ENCODE assay signal across 8 mouse cellular contexts in the genomic region with DNA sequence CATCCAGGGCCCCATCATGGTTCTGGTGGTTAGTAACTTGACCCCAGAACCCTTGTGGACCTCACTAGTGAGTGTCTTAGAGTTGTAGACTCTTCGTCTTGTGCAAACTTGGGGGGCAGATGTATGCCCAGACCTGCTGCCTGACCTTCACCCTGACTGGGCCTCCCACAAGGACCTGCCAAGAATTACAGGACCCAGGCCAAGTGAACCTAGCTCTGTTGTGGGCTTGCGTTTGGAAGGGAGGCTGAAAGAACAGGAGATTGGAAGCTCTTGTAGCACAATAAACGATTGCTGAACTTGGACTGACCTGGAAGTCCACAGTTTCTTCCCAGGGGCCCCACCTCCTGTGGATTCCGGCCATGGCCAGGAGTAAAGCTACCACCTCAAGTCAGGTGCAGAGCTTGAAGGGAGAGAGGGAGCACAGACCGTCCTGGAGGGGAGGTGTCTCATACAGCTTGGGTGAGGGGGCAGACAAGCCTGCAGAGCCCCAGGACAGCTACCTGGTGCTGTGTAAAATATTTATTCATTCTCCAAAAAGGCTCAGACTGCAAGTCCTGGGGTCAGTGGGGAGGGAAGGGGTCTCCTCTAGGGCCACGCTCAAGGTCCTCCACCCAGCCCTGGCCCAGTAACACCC. TPM values are rescaled to one million over a fixed set of nuclear protein-coding genes. Genes with fewer than 3 reads are reported as not detected.
A peak's percentile ranks its signal among the peaks of the same experiment; 100 is the strongest.
DNase-seq lines count a peak whose midpoint lies in the region; ATAC-seq and TF ChIP-seq lines count a peak whose summit lies in the region.

No protein-coding gene starts in this region.

- 28% methylated on average over 6 of the region's 6 CpGs for WGBS in lung, adult 2 months
- WGBS in forebrain, postnatal 0 days, result 47% methylated on average over 6 of the region's 6 CpGs
- WGBS in kidney, embryonic 14.5 days, result 17% methylated on average over 6 of the region's 6 CpGs
- 73% methylated on average over 6 of the region's 6 CpGs for WGBS in midbrain, embryonic 11.5 days

- no peak for ATAC-seq in forebrain, postnatal 0 days
- ATAC-seq in kidney, embryonic 14.5 days (ENCODE audit: low FRiP score, low TSS enrichment), result no peak
- no peak for ATAC-seq in midbrain, embryonic 11.5 days (ENCODE audit: low FRiP score)

- H3K27ac ChIP-seq in forebrain, postnatal 0 days (ENCODE audit: low read depth, low read length), result peak overlapping the region; percentile 93
- peak overlapping the region; percentile 98 for H3K27ac ChIP-seq in kidney, embryonic 14.5 days (ENCODE audit: low read depth, low read length)
- H3K27ac ChIP-seq in midbrain, embryonic 11.5 days (ENCODE audit: low read depth, low read length), result peak overlapping the region; percentile 84

- no peak overlapping the region for H3K9ac ChIP-seq in forebrain, postnatal 0 days
- H3K9ac ChIP-seq in kidney, embryonic 14.5 days (ENCODE audit: low read depth, low read length), result peak overlapping the region; percentile 93
- peak overlapping the region; percentile 67 for H3K9ac ChIP-seq in midbrain, embryonic 11.5 days (ENCODE audit: low read length)

- no peaks in the 10 kb centered on the region for H3K9me3 ChIP-seq in forebrain, postnatal 0 days (ENCODE audit: low read length)
- no peaks in the 10 kb centered on the region for H3K9me3 ChIP-seq in kidney, embryonic 14.5 days (ENCODE audit: control insufficient read depth, low read length)
- no peaks in the 10 kb centered on the region for H3K9me3 ChIP-seq in midbrain, embryonic 11.5 days (ENCODE audit: control insufficient read depth, low read length)

- H3K4me3 ChIP-seq in lung, adult 2 months (replicated peaks; ENCODE audit: extremely low read depth, low read depth, low read length), result peak overlapping the region; percentile 84
- H3K4me3 ChIP-seq in forebrain, postnatal 0 days (ENCODE audit: low read depth, low read length), result peak overlapping the region; percentile 59
- H3K4me3 ChIP-seq in kidney, embryonic 14.5 days (ENCODE audit: low read length), result peak overlapping the region; percentile 89
- peak overlapping the region; percentile 71 for H3K4me3 ChIP-seq in midbrain, embryonic 11.5 days (ENCODE audit: low read depth, low read length)

- TF ChIP-seq CTCF in lung, adult 2 months (IDR thresholded peaks at IDR 0.05; ENCODE audit: insufficient read depth, low read length), result no peak
- TF ChIP-seq CTCF in forebrain, postnatal 0 days (IDR thresholded peaks at IDR 0.05; ENCODE audit: low read depth), result no peak

- peaks cover 23% of the 10 kb centered on the region for H3K36me3 ChIP-seq in forebrain, postnatal 0 days (ENCODE audit: insufficient read depth)
- H3K36me3 ChIP-seq in kidney, embryonic 14.5 days (ENCODE audit: control insufficient read depth, insufficient read depth, low read length), result peaks cover 42% of the 10 kb centered on the region
- peaks cover 14% of the 10 kb centered on the region; the same call in 1 of the 2 replicates for H3K36me3 ChIP-seq in midbrain, embryonic 11.5 days (ENCODE audit: control insufficient read depth, insufficient read depth, low read length)

- peak; percentile 29 for DNase-seq in lung, adult 2 months
- no peak for DNase-seq in lung, postnatal 14 days
- DNase-seq in forebrain, postnatal 0 days, result no peak
- no peak for DNase-seq in midbrain, embryonic 11.5 days (ENCODE audit: low spot score, missing footprints)
- DNase-seq in yolk sac, embryonic 10.5 days (ENCODE audit: low spot score), result no peak
- no peak for DNase-seq in left cerebral cortex, adult 18-20 months (ENCODE audit: low spot score in 2 of 2)
- DNase-seq in layer of hippocampus, postnatal 14 days (ENCODE audit: low spot score in 2 of 2), result no peak

- H3K4me2 ChIP-seq in forebrain, postnatal 0 days (ENCODE audit: low read depth), result peak overlapping the region; percentile 89
- H3K4me2 ChIP-seq in kidney, embryonic 14.5 days (replicated peaks; ENCODE audit: low read depth, low read length), result peak overlapping the region; percentile 95
- peak overlapping the region; percentile 96 for H3K4me2 ChIP-seq in midbrain, embryonic 11.5 days

- no peak for TF ChIP-seq POLR2A in lung, adult 2 months (IDR thresholded peaks at IDR 0.05; ENCODE audit: borderline replicate concordance, extremely low read depth, low read depth, low read length)

- peaks cover 27% of the 10 kb centered on the region for H3K4me1 ChIP-seq in lung, adult 2 months (ENCODE audit: control insufficient read depth, insufficient read depth, low read length)
- H3K4me1 ChIP-seq in forebrain, postnatal 0 days (ENCODE audit: insufficient read depth), result peaks cover 44% of the 10 kb centered on the region
- peaks cover 60% of the 10 kb centered on the region for H3K4me1 ChIP-seq in kidney, embryonic 14.5 days (ENCODE audit: control insufficient read depth, insufficient read depth, low read length)
- H3K4me1 ChIP-seq in midbrain, embryonic 11.5 days (ENCODE audit: control insufficient read depth, insufficient read depth, low read length), result peaks cover 62% of the 10 kb centered on the region

- no peaks in the 10 kb centered on the region for H3K27me3 ChIP-seq in forebrain, postnatal 0 days (ENCODE audit: insufficient read depth, low read length)
- H3K27me3 ChIP-seq in kidney, embryonic 14.5 days (ENCODE audit: control insufficient read depth, insufficient read depth, low read length), result no peaks in the 10 kb centered on the region
- H3K27me3 ChIP-seq in midbrain, embryonic 11.5 days (ENCODE audit: control insufficient read depth, insufficient read depth, low read length), result no peaks in the 10 kb centered on the region; the same call in 1 of the 2 replicates

RNA-seq across cellular contexts. Expression of a gene that starts 0.9 kb away (rescaled TPM):
- 131 and 160 TPM in 2 replicates for polyA plus RNA-seq in lung, adult 2 months (2012; rRNA removed)
- total RNA-seq in forebrain, postnatal 0 days (2014; rRNA removed), result 237 and 238 TPM in 2 replicates
- polyA plus RNA-seq in forebrain, postnatal 0 days (2015; fragmentation: Nextera tagmentation; extraction: Ambion mirVana), result 314 and 324 TPM in 2 replicates
- polyA plus RNA-seq in kidney, embryonic 14.5 days (2014; fragmentation: Nextera tagmentation; extraction: Ambion mirVana), result 350 and 425 TPM in 2 replicates
- polyA plus RNA-seq in midbrain, embryonic 11.5 days (2014; fragmentation: Nextera tagmentation; extraction: Ambion mirVana), result 280 and 296 TPM in 2 replicates
- 100 to 1,000 TPM; 178 to 180 TPM for total RNA-seq in left cerebral cortex, adult 18-20 months (2021)
- total RNA-seq in layer of hippocampus, postnatal 14 days (2021), result 100 to 1,000 TPM; 155 to 157 TPM

RNA-seq across cellular contexts. Expression of a gene that starts 3.0 kb away (rescaled TPM):
- polyA plus RNA-seq in lung, adult 2 months (2012; rRNA removed), result 9.1 and 14.1 TPM in 2 replicates
- 85.4 and 90.7 TPM in 2 replicates for total RNA-seq in forebrain, postnatal 0 days (2014; rRNA removed)
- 77.6 and 83.3 TPM in 2 replicates for polyA plus RNA-seq in forebrain, postnatal 0 days (2015; fragmentation: Nextera tagmentation; extraction: Ambion mirVana)
- polyA plus RNA-seq in kidney, embryonic 14.5 days (2014; fragmentation: Nextera tagmentation; extraction: Ambion mirVana), result 2.0 and 2.5 TPM in 2 replicates
- 2.3 and 3.2 TPM in 2 replicates for polyA plus RNA-seq in midbrain, embryonic 11.5 days (2014; fragmentation: Nextera tagmentation; extraction: Ambion mirVana)
- total RNA-seq in left cerebral cortex, adult 18-20 months (2021), result 10 to 100 TPM; 40.6 to 42.4 TPM
- total RNA-seq in layer of hippocampus, postnatal 14 days (2021), result 10 to 100 TPM; 84.4 to 97.5 TPM

RNA-seq across cellular contexts. Expression of a gene that starts 5.4 kb away (rescaled TPM):
- 55.1 and 65.2 TPM in 2 replicates for polyA plus RNA-seq in lung, adult 2 months (2012; rRNA removed)
- total RNA-seq in forebrain, postnatal 0 days (2014; rRNA removed), result 44.3 and 52.2 TPM in 2 replicates
- polyA plus RNA-seq in forebrain, postnatal 0 days (2015; fragmentation: Nextera tagmentation; extraction: Ambion mirVana), result 46.7 and 49.5 TPM in 2 replicates
- polyA plus RNA-seq in kidney, embryonic 14.5 days (2014; fragmentation: Nextera tagmentation; extraction: Ambion mirVana), result 45.7 and 47.0 TPM in 2 replicates
- 50.3 and 54.1 TPM in 2 replicates for polyA plus RNA-seq in midbrain, embryonic 11.5 days (2014; fragmentation: Nextera tagmentation; extraction: Ambion mirVana)
- 10 to 100 TPM; 43.5 to 52.3 TPM for total RNA-seq in left cerebral cortex, adult 18-20 months (2021)
- total RNA-seq in layer of hippocampus, postnatal 14 days (2021), result 10 to 100 TPM; 64.3 to 65.0 TPM

RNA-seq across cellular contexts. Expression of a gene that starts 7.5 kb away (rescaled TPM):
- polyA plus RNA-seq in lung, adult 2 months (2012; rRNA removed), result 29.1 and 36.2 TPM in 2 replicates
- 23.2 and 23.8 TPM in 2 replicates for total RNA-seq in forebrain, postnatal 0 days (2014; rRNA removed)
- 9.2 and 12.3 TPM in 2 replicates for polyA plus RNA-seq in forebrain, postnatal 0 days (2015; fragmentation: Nextera tagmentation; extraction: Ambion mirVana)
- polyA plus RNA-seq in kidney, embryonic 14.5 days (2014; fragmentation: Nextera tagmentation; extraction: Ambion mirVana), result 1.7 and 2.6 TPM in 2 replicates
- polyA plus RNA-seq in midbrain, embryonic 11.5 days (2014; fragmentation: Nextera tagmentation; extraction: Ambion mirVana), result 0.63 and 1.2 TPM in 2 replicates
- total RNA-seq in left cerebral cortex, adult 18-20 months (2021), result 10 to 100 TPM; 20.7 to 23.7 TPM
- total RNA-seq in layer of hippocampus, postnatal 14 days (2021), result 10 to 100 TPM; 26.7 to 31.1 TPM

RNA-seq across cellular contexts. Expression of a gene that starts 10.6 kb away (rescaled TPM):
- 59.6 and 61.2 TPM in 2 replicates for polyA plus RNA-seq in lung, adult 2 months (2012; rRNA removed)
- 35.4 and 53.1 TPM in 2 replicates for total RNA-seq in forebrain, postnatal 0 days (2014; rRNA removed)
- polyA plus RNA-seq in forebrain, postnatal 0 days (2015; fragmentation: Nextera tagmentation; extraction: Ambion mirVana), result 8.1 and 11.3 TPM in 2 replicates
- 13.0 and 21.7 TPM in 2 replicates for polyA plus RNA-seq in kidney, embryonic 14.5 days (2014; fragmentation: Nextera tagmentation; extraction: Ambion mirVana)
- 7.0 and 8.7 TPM in 2 replicates for polyA plus RNA-seq in midbrain, embryonic 11.5 days (2014; fragmentation: Nextera tagmentation; extraction: Ambion mirVana)
- total RNA-seq in left cerebral cortex, adult 18-20 months (2021), result 10 to 100 TPM; 89.5 to 92.8 TPM
- 10 to 100 TPM; 95.6 to 97.8 TPM for total RNA-seq in layer of hippocampus, postnatal 14 days (2021)
